Mouse (Mus musculus): ENCODE data around the gene Olfr497. TPM values are rescaled to one million over a fixed set of nuclear protein-coding genes. Genes with fewer than 3 reads are reported as not detected.

Gene Olfr497
- not detected for total RNA-seq (2021)
- long read RNA-seq, experiment 1: 0 reads
- long read RNA-seq, experiment 2: 0 reads

DNA sequence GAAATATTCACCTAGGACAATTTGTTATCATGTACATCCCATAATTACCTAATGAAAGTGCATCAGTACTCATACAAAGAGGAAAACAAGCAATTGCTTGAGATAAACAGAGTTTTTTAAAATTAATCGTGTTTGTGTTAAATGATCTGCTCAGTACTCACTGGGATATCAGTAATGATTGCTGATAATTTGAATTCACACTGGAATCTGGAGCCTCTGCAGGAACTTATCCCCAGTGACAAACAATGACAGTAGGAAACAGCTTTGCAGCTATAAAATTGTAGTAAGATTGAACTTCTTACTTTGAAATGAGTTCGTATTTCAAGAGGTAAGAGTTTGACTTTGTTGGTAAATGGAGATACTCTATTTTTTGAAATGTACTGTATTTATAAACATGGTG, at the start of gene Olfr497:
Gene Olfr497 (plus strand): TSS at position 301 of the 400 bp plus-strand sequence.
- DNase-seq: no peak

GRCm38 (mm10) chr7:108392867-108393266, 27.4 kb upstream of the Olfr497 start, which contains the start of gene Olfr495:
TSS of gene Olfr495 (plus strand) at chr7:108393167.
- no peak for DNase-seq

DNA sequence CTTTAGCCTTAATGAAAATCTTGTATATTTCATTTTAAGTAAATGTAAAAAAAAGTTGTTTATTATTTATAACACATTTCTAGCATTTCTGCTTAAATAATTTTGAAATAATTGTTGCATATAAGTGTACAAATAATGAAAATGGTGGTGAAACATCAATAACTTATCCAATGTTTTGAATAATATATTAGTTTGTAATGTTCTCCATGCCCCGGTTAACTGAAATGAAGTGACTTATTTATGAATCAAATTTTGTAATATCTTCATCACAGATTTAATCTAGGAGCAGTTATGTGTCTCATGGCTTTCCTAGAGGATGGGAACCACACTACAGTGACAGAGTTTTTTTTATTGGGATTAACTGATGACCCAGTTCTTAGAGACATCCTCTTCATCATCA, 44.8 kb downstream of the Olfr497 start, which contains the start of gene Olfr498:
Gene Olfr498 (plus strand): TSS at position 301 of the 400 bp plus-strand sequence.
- no peak for DNase-seq

Other genes starting within 250 kb of the Olfr497 start
- gene Olfr486, start 247.7 kb upstream of the Olfr497 start, total RNA-seq (2021): not detected
- not detected for gene Olfr487, start 205.8 kb upstream of the Olfr497 start, total RNA-seq (2021)
- gene Olfr488, start 162.1 kb upstream of the Olfr497 start, total RNA-seq (2021): not detected
- gene Olfr490, start 131.5 kb upstream of the Olfr497 start, total RNA-seq (2021): not detected
- gene Olfr491, start 107.0 kb upstream of the Olfr497 start, total RNA-seq (2021): not detected
- not detected for gene Olfr492, start 96.7 kb upstream of the Olfr497 start, total RNA-seq (2021)
- gene Olfr493, start 73.4 kb upstream of the Olfr497 start, total RNA-seq (2021): not detected
- gene Olfr494, start 55.1 kb upstream of the Olfr497 start, total RNA-seq (2021): not detected
- not detected for gene Olfr495, start 27.3 kb upstream of the Olfr497 start, total RNA-seq (2021)
- gene Olfr498, start 44.9 kb downstream of the Olfr497 start, total RNA-seq (2021): not detected
- not detected for gene Olfr502, start 104.6 kb downstream of the Olfr497 start, total RNA-seq (2021)
- not detected for gene Olfr503, start 124.1 kb downstream of the Olfr497 start, total RNA-seq (2021)
- gene Olfr504, start 145.4 kb downstream of the Olfr497 start, total RNA-seq (2021): not detected
- not detected for gene Olfr506, start 190.4 kb downstream of the Olfr497 start, total RNA-seq (2021)
- not detected for gene Olfr507, start 201.4 kb downstream of the Olfr497 start, total RNA-seq (2021)
- not detected for gene Olfr508, start 209.6 kb downstream of the Olfr497 start, total RNA-seq (2021)
- not detected for gene Olfr509, start 231.5 kb downstream of the Olfr497 start, total RNA-seq (2021)
- not detected for gene Olfr510, start 246.0 kb downstream of the Olfr497 start, total RNA-seq (2021)